8 mouse cellular contexts compared by ENCODE assay signal in the genomic region with DNA sequence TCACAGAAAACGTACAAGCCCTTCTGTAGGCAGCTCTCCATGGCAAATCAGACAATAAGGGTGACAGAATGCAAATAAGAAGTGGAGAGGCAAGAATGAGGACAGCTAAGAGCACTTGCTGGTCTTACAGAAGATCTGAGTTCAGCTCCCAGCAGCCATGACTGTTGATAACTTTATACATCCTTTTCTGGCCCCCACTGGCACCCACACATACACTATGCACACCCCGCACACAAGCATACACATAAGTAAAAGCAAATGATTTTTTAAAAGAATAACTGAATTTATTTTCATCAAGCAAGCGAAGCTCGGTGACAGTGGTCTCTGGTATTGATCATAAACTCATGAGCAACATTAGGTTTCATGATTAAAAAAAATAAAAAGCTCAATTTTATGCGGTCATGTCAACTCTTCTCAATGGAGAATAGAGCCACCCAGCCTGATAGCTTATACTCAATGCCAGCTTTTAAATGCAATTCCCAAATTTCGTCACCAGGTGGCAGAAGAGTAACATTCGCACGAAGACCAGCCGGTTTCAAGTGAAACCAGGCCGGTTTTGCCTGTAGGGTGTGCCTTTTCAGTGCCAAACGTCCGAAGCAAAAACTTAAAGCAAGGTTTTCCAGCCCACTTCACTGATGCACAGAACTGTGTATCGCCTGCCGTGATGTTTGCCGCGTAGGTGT.
A peak's percentile ranks its signal among the peaks of the same experiment; 100 is the strongest.
DNase-seq lines count a peak whose midpoint lies in the region; ATAC-seq lines count a peak whose summit lies in the region.

No protein-coding gene starts in this region.

- no peaks in the 10 kb centered on the region for H3K9me3 ChIP-seq in embryonic facial prominence, embryonic 13.5 days
- H3K9me3 ChIP-seq in limb, embryonic 13.5 days = no peaks in the 10 kb centered on the region
- no peaks in the 10 kb centered on the region for H3K9me3 ChIP-seq in midbrain, embryonic 16.5 days (replicated peaks; ENCODE audit: control insufficient read depth, low read length, poor library complexity, severe bottlenecking)

- H3K4me3 ChIP-seq in embryonic facial prominence, embryonic 13.5 days = peak overlapping the region; percentile 26
- peak overlapping the region; percentile 28 for H3K4me3 ChIP-seq in limb, embryonic 13.5 days
- H3K4me3 ChIP-seq in midbrain, embryonic 16.5 days (ENCODE audit: low read depth, low read length) = peak overlapping the region; percentile 25

- 0 out of 2 replicates have a peak overlapping the region, but pooled peaks have one; percentile 18 for H3K27ac ChIP-seq in embryonic facial prominence, embryonic 13.5 days
- no peak overlapping the region for H3K27ac ChIP-seq in limb, embryonic 13.5 days
- H3K27ac ChIP-seq in midbrain, embryonic 16.5 days (ENCODE audit: low read length) = no peak overlapping the region

- DNase-seq in A20 (ENCODE audit: low read depth, low spot score) = peak; percentile 77
- DNase-seq in adrenal gland, postnatal 4 days (ENCODE audit: low spot score in 2 of 2) = peak; percentile 36 to 60
- peak; percentile 83 to 89 for DNase-seq in heart, adult 9 months (ENCODE audit: low spot score in 2 of 2)
- peak; percentile 93 for DNase-seq in kidney, adult 9 months
- DNase-seq in spleen, postnatal 10 days (ENCODE audit: low spot score in 2 of 2) = peak; percentile 55 to 75

- H3K36me3 ChIP-seq in embryonic facial prominence, embryonic 13.5 days = no peaks in the 10 kb centered on the region
- no peaks in the 10 kb centered on the region for H3K36me3 ChIP-seq in limb, embryonic 13.5 days
- H3K36me3 ChIP-seq in midbrain, embryonic 16.5 days (ENCODE audit: control insufficient read depth, insufficient read depth, low read length) = no peaks in the 10 kb centered on the region

- ATAC-seq in embryonic facial prominence, embryonic 13.5 days (ENCODE audit: insufficient number of reproducible peaks, insufficient read depth, low FRiP score, low TSS enrichment, low read depth) = no peak
- ATAC-seq in limb, embryonic 13.5 days (ENCODE audit: low FRiP score, low read depth) = peak; percentile 66; the same call in 1 of the 2 replicates
- ATAC-seq in midbrain, embryonic 16.5 days = peak; percentile 51

- WGBS in embryonic facial prominence, embryonic 13.5 days = 11% methylated on average over 16 of the region's 16 CpGs
- 16% methylated on average over 16 of the region's 16 CpGs for WGBS in limb, embryonic 13.5 days
- 13% methylated on average over 16 of the region's 16 CpGs for WGBS in midbrain, embryonic 16.5 days

- peaks cover 19% of the 10 kb centered on the region for H3K4me1 ChIP-seq in embryonic facial prominence, embryonic 13.5 days
- peaks cover 22% of the 10 kb centered on the region for H3K4me1 ChIP-seq in limb, embryonic 13.5 days
- peaks cover 8% of the 10 kb centered on the region for H3K4me1 ChIP-seq in midbrain, embryonic 16.5 days (ENCODE audit: control insufficient read depth, insufficient read depth, low read length)

- H3K27me3 ChIP-seq in embryonic facial prominence, embryonic 13.5 days = no peaks in the 10 kb centered on the region
- no peaks in the 10 kb centered on the region for H3K27me3 ChIP-seq in limb, embryonic 13.5 days
- H3K27me3 ChIP-seq in midbrain, embryonic 16.5 days (ENCODE audit: control insufficient read depth, insufficient read depth, low read depth, low read length) = no peaks in the 10 kb centered on the region

- H3K9ac ChIP-seq in embryonic facial prominence, embryonic 13.5 days = peak overlapping the region; percentile 60
- H3K9ac ChIP-seq in limb, embryonic 13.5 days = peak overlapping the region; percentile 50; the same call in 1 of the 2 replicates
- peak overlapping the region; percentile 38; the same call in 1 of the 2 replicates for H3K9ac ChIP-seq in midbrain, embryonic 16.5 days (ENCODE audit: low read depth, low read length)

- H3K4me2 ChIP-seq in embryonic facial prominence, embryonic 13.5 days = peak overlapping the region; percentile 54
- peak overlapping the region; percentile 54 for H3K4me2 ChIP-seq in limb, embryonic 13.5 days (replicated peaks)
- H3K4me2 ChIP-seq in midbrain, embryonic 16.5 days (ENCODE audit: low read length) = peak overlapping the region; percentile 53
